In genomic region chr8:111905500-111906121, GRCm38 (mm10) we compare ENCODE assay signal across 20 mouse cellular contexts. TPM values are rescaled to one million over a fixed set of nuclear protein-coding genes. Genes with fewer than 3 reads are reported as not detected.
A peak's percentile ranks its signal among the peaks of the same experiment; 100 is the strongest.
DNase-seq lines count a peak whose midpoint lies in the region; ATAC-seq and TF ChIP-seq lines count a peak whose summit lies in the region.
"Had no signal": no experiment of that assay in that cellular context is flagged by ENCODE, and none has a peak within 500 bp of the region (broad histone marks: within the 10 kb centered on the region; RNA-seq: fewer than 3 reads in every experiment).

No protein-coding gene starts in this region.

- intact Hi-C loops in gastrocnemius, adult 2 months (cut with DNase I), result no loop called here

- no peaks in the 10 kb centered on the region for H3K9me3 ChIP-seq in lung, embryonic 15.5 days
- no peaks in the 10 kb centered on the region for H3K9me3 ChIP-seq in intestine, postnatal 0 days (ENCODE audit: control insufficient read depth)
- H3K9me3 ChIP-seq in stomach, postnatal 0 days (ENCODE audit: control insufficient read depth, low read length), result no peaks in the 10 kb centered on the region
- H3K9me3 ChIP-seq: forebrain, embryonic 15.5 days; hindbrain, embryonic 15.5 days; liver, embryonic 12.5 days had no signal

- peaks cover 17% of the 10 kb centered on the region; the same call in 1 of the 2 replicates for H3K27me3 ChIP-seq in lung, embryonic 15.5 days
- peaks cover 17% of the 10 kb centered on the region for H3K27me3 ChIP-seq in intestine, postnatal 0 days (replicated peaks; ENCODE audit: control insufficient read depth, insufficient read depth, low read length)
- H3K27me3 ChIP-seq in stomach, postnatal 0 days (ENCODE audit: control insufficient read depth, insufficient read depth, low read length), result no peaks in the 10 kb centered on the region
- H3K27me3 ChIP-seq: hindbrain, embryonic 15.5 days had no signal

- peaks cover 16% of the 10 kb centered on the region for H3K4me1 ChIP-seq in lung, embryonic 15.5 days
- no peaks in the 10 kb centered on the region for H3K4me1 ChIP-seq in intestine, postnatal 0 days (replicated peaks; ENCODE audit: control insufficient read depth, insufficient read depth, low read length)
- H3K4me1 ChIP-seq in stomach, postnatal 0 days (replicated peaks; ENCODE audit: control insufficient read depth, insufficient read depth), result peaks cover 3% of the 10 kb centered on the region; the same call in 1 of the 2 replicates
- H3K4me1 ChIP-seq: liver, embryonic 12.5 days had no signal

- no peak for DNase-seq in lung, postnatal 4 days
- DNase-seq in R1 (ENCODE audit: low read depth, low spot score), result peak; percentile 34
- peak; percentile 38 for DNase-seq in stomach, postnatal 0 days (ENCODE audit: low spot score)
- DNase-seq in gastrocnemius, adult 2 months, result no peak
- DNase-seq in right cerebral cortex, postnatal 10 days (ENCODE audit: low spot score in 2 of 2), result no peak
- DNase-seq: adrenal gland, adult 8-10 months; B cell, adult 2 months; cerebellum, adult 8-10 months; gastrocnemius, postnatal 36 days; heart, postnatal 4 days; kidney, adult 8-10 months; kidney, postnatal 14 days; lung, postnatal 10 days; thymus, postnatal 36 days had no signal

- no peak overlapping the region for H3K4me3 ChIP-seq in lung, embryonic 15.5 days
- H3K4me3 ChIP-seq in intestine, postnatal 0 days (ENCODE audit: low read depth, low read length), result no peak overlapping the region
- H3K4me3 ChIP-seq in stomach, postnatal 0 days (ENCODE audit: low read depth, low read length), result no peak overlapping the region
- no peak overlapping the region for H3K4me3 ChIP-seq in gastrocnemius, adult 2 months
- H3K4me3 ChIP-seq: forebrain, embryonic 15.5 days; hindbrain, embryonic 15.5 days; liver, embryonic 12.5 days had no signal

- TF ChIP-seq CTCF in intestine, postnatal 0 days (IDR thresholded peaks at IDR 0.05; ENCODE audit: low read depth), result no peak
- TF ChIP-seq CTCF in stomach, postnatal 0 days (IDR thresholded peaks at IDR 0.05; ENCODE audit: low read depth), result no peak
- TF ChIP-seq CTCF in gastrocnemius, adult 2 months (IDR thresholded peaks at IDR 0.05), result no peak

- no peak for TF ChIP-seq EP300 in stomach, postnatal 0 days (optimal IDR thresholded peaks at IDR 0.05)

- peak; percentile 81 for ATAC-seq in lung, embryonic 15.5 days (ENCODE audit: borderline replicate concordance, extremely low read depth, low FRiP score, low TSS enrichment)
- ATAC-seq in intestine, postnatal 0 days, result peak; percentile 73
- peak; percentile 82 for ATAC-seq in stomach, postnatal 0 days (ENCODE audit: low FRiP score, low TSS enrichment)
- ATAC-seq: forebrain, embryonic 15.5 days; liver, embryonic 12.5 days had no signal

- 29% methylated on average over 7 of the region's 8 CpGs for WGBS in lung, embryonic 15.5 days
- WGBS in intestine, postnatal 0 days, result 28% methylated on average over 8 of the region's 8 CpGs
- 35% methylated on average over 8 of the region's 8 CpGs for WGBS in stomach, postnatal 0 days

- H3K27ac ChIP-seq in lung, embryonic 15.5 days, result peak overlapping the region; percentile 79
- no peak overlapping the region for H3K27ac ChIP-seq in intestine, postnatal 0 days (ENCODE audit: low read depth, low read length)
- no peak overlapping the region for H3K27ac ChIP-seq in stomach, postnatal 0 days (replicated peaks)
- no peak overlapping the region for H3K27ac ChIP-seq in gastrocnemius, adult 2 months
- H3K27ac ChIP-seq: forebrain, embryonic 15.5 days; hindbrain, embryonic 15.5 days; liver, embryonic 12.5 days had no signal

- no peaks in the 10 kb centered on the region for H3K36me3 ChIP-seq in lung, embryonic 15.5 days
- no peaks in the 10 kb centered on the region for H3K36me3 ChIP-seq in intestine, postnatal 0 days (ENCODE audit: control insufficient read depth, insufficient read depth)
- no peaks in the 10 kb centered on the region for H3K36me3 ChIP-seq in stomach, postnatal 0 days (ENCODE audit: control insufficient read depth, insufficient read depth, low read length)
- H3K36me3 ChIP-seq: forebrain, embryonic 15.5 days; hindbrain, embryonic 15.5 days; liver, embryonic 12.5 days had no signal

- H3K4me2 ChIP-seq in lung, embryonic 15.5 days, result no peak overlapping the region; the same call in 1 of the 2 replicates
- no peak overlapping the region for H3K4me2 ChIP-seq in intestine, postnatal 0 days (replicated peaks; ENCODE audit: low read depth)
- no peak overlapping the region for H3K4me2 ChIP-seq in stomach, postnatal 0 days (replicated peaks; ENCODE audit: low read depth)
- H3K4me2 ChIP-seq: forebrain, embryonic 15.5 days; hindbrain, embryonic 15.5 days; liver, embryonic 12.5 days had no signal

- H3K9ac ChIP-seq in lung, embryonic 15.5 days, result no peak overlapping the region
- H3K9ac ChIP-seq in intestine, postnatal 0 days (ENCODE audit: low read depth, low read length), result no peak overlapping the region
- no peak overlapping the region for H3K9ac ChIP-seq in stomach, postnatal 0 days (ENCODE audit: low read length)
- H3K9ac ChIP-seq: forebrain, embryonic 15.5 days; hindbrain, embryonic 15.5 days; liver, embryonic 12.5 days had no signal

RNA-seq across cellular contexts. Expression of gene Chst5, which starts 4.6 kb away (rescaled TPM):
- polyA plus RNA-seq in lung, embryonic 15.5 days (2015; fragmentation: Nextera tagmentation; extraction: Ambion mirVana), result 11.4 and 12.0 TPM in 2 replicates
- polyA plus RNA-seq in intestine, postnatal 0 days (2015; fragmentation: Nextera tagmentation; extraction: Ambion mirVana), result 0.44 and 0.54 TPM in 2 replicates
- polyA plus RNA-seq in stomach, postnatal 0 days (2015; fragmentation: Nextera tagmentation; extraction: Ambion mirVana), result 0.36 and 0.39 TPM in 2 replicates
- total RNA-seq in gastrocnemius, adult 2 months (2021), result under 1 TPM in 1 of 2 experiments, not detected in 1; 0.14 TPM
- total RNA-seq: adrenal gland, adult 8-10 months; heart, postnatal 4 days; neutrophil, adult 5-6 weeks had no signal

RNA-seq across cellular contexts. Expression of gene Tmem231, which starts 28.1 kb away (rescaled TPM):
- 18.1 and 18.2 TPM in 2 replicates for polyA plus RNA-seq in lung, embryonic 15.5 days (2015; fragmentation: Nextera tagmentation; extraction: Ambion mirVana)
- polyA plus RNA-seq in intestine, postnatal 0 days (2015; fragmentation: Nextera tagmentation; extraction: Ambion mirVana), result 1.8 and 2.2 TPM in 2 replicates
- 3.3 and 4.1 TPM in 2 replicates for polyA plus RNA-seq in stomach, postnatal 0 days (2015; fragmentation: Nextera tagmentation; extraction: Ambion mirVana)
- under 1 TPM; 0.73 to 0.94 TPM for total RNA-seq in gastrocnemius, adult 2 months (2021)

RNA-seq across cellular contexts. Expression of gene Tmem170, which starts 29.1 kb away (rescaled TPM):
- 9.2 and 10.2 TPM in 2 replicates for polyA plus RNA-seq in lung, embryonic 15.5 days (2015; fragmentation: Nextera tagmentation; extraction: Ambion mirVana)
- 24.1 and 25.4 TPM in 2 replicates for polyA plus RNA-seq in intestine, postnatal 0 days (2015; fragmentation: Nextera tagmentation; extraction: Ambion mirVana)
- 9.9 and 10.1 TPM in 2 replicates for polyA plus RNA-seq in stomach, postnatal 0 days (2015; fragmentation: Nextera tagmentation; extraction: Ambion mirVana)
- 1 to 10 TPM; 2.1 to 2.7 TPM for total RNA-seq in gastrocnemius, adult 2 months (2021)

RNA-seq across cellular contexts. Expression of gene Gabarapl2, which starts 34.9 kb away (rescaled TPM):
- polyA plus RNA-seq in lung, embryonic 15.5 days (2015; fragmentation: Nextera tagmentation; extraction: Ambion mirVana), result 181 and 184 TPM in 2 replicates
- 298 and 308 TPM in 2 replicates for polyA plus RNA-seq in intestine, postnatal 0 days (2015; fragmentation: Nextera tagmentation; extraction: Ambion mirVana)
- 290 and 292 TPM in 2 replicates for polyA plus RNA-seq in stomach, postnatal 0 days (2015; fragmentation: Nextera tagmentation; extraction: Ambion mirVana)
- 100 to 1,000 TPM in 1 of 2 experiments, 10 to 100 TPM in 1; 99.6 to 105 TPM for total RNA-seq in gastrocnemius, adult 2 months (2021)

RNA-seq across cellular contexts. Expression of gene Cfdp1, which starts 51.5 kb away (rescaled TPM):
- polyA plus RNA-seq in lung, embryonic 15.5 days (2015; fragmentation: Nextera tagmentation; extraction: Ambion mirVana), result 195 and 203 TPM in 2 replicates
- polyA plus RNA-seq in intestine, postnatal 0 days (2015; fragmentation: Nextera tagmentation; extraction: Ambion mirVana), result 87.2 and 89.5 TPM in 2 replicates
- polyA plus RNA-seq in stomach, postnatal 0 days (2015; fragmentation: Nextera tagmentation; extraction: Ambion mirVana), result 98.6 and 101 TPM in 2 replicates
- total RNA-seq in gastrocnemius, adult 2 months (2021), result 10 to 100 TPM; 17.1 to 21.3 TPM

Comparison
In these comparisons a context has a peak if more than half of its experiments do, and no peak if none do; other contexts are left out.
1. DNase-seq: peak in R1 (single experiment) and stomach, postnatal 0 days (single experiment); none in lung, postnatal 4 days (0 of 2), gastrocnemius, adult 2 months (single experiment) and right cerebral cortex, postnatal 10 days (0 of 2).
2. Peak in every context shown above with its lines, with median percentiles within 50 percentile points of each other: ATAC-seq.